ENCODE assay signal across 20 mouse cellular contexts in the genomic region with DNA sequence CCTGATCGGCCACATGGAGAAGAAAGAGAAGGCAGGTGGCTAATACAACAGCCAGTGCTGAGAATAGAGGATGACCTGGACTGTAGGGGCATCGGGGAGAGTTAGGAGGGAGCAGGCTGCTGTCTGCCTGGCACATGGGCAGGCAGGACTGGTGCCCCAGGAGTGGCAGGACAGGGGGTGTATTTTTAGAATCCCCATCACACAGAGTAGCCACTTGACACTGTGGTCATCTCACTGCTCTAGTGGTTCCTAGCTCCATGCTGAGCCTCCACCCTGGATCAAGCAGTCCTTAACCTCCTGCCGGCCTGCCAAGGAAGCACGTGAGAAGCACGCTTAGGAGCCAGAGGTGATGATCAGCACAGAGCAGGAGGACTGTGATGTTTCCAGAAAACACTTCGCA.
A peak's percentile ranks its signal among the peaks of the same experiment; 100 is the strongest.
DNase-seq lines count a peak whose midpoint lies in the region; ATAC-seq lines count a peak whose summit lies in the region.
"Had no signal": no experiment of that assay in that cellular context is flagged by ENCODE, and none has a peak within 500 bp of the region (broad histone marks: within the 10 kb centered on the region; RNA-seq: fewer than 3 reads in every experiment).

No protein-coding gene starts in this region.

- DNase-seq in heart, adult 18-20 months, result peak; percentile 80 to 87
- DNase-seq in heart, embryonic 10.5 days (ENCODE audit: low spot score), result no peak
- peak; percentile 24 for DNase-seq in heart, postnatal 25 days (ENCODE audit: low spot score)
- DNase-seq in right cerebral cortex, postnatal 4 days, result no peak
- DNase-seq in cerebellum, adult 8-10 months, result no peak
- DNase-seq in left cerebral cortex, postnatal 4 days, result no peak
- DNase-seq: adrenal gland, postnatal 25 days; cerebellum, postnatal 10 days; kidney, postnatal 36 days; layer of hippocampus, postnatal 36 days; liver, postnatal 0 days; right cerebral cortex, postnatal 14 days; thymus, postnatal 25 days had no signal

- no peak overlapping the region for H3K4me3 ChIP-seq in heart, embryonic 10.5 days
- no peak overlapping the region for H3K4me3 ChIP-seq in heart, embryonic 14.5 days (ENCODE audit: control insufficient read depth in 1 of 2, insufficient read depth in 1 of 2, low read depth in 1 of 2, low read length in 2 of 2)
- H3K4me3 ChIP-seq: forebrain, embryonic 10.5 days; hindbrain, embryonic 12.5 days; limb, embryonic 12.5 days; midbrain, embryonic 12.5 days had no signal

- 0 out of 2 replicates have a peak, but pooled peaks have one; percentile 49 for ATAC-seq in heart, embryonic 14.5 days (ENCODE audit: insufficient number of reproducible peaks, insufficient read depth, low FRiP score, low read depth)
- ATAC-seq: intestine, postnatal 0 days; liver, postnatal 0 days had no signal

- H3K9me3 ChIP-seq in heart, embryonic 10.5 days, result no peaks in the 10 kb centered on the region
- no peaks in the 10 kb centered on the region for H3K9me3 ChIP-seq in heart, embryonic 14.5 days (ENCODE audit: control insufficient read depth, low read length)
- H3K9me3 ChIP-seq: forebrain, embryonic 10.5 days; hindbrain, embryonic 12.5 days; limb, embryonic 12.5 days; midbrain, embryonic 12.5 days had no signal

- H3K4me1 ChIP-seq in heart, embryonic 10.5 days, result peaks cover 9% of the 10 kb centered on the region
- peaks cover 9 to 18% of the 10 kb centered on the region in 2 experiments for H3K4me1 ChIP-seq in heart, embryonic 14.5 days (ENCODE audit: control insufficient read depth in 2 of 2, insufficient read depth in 2 of 2, low read length in 2 of 2)
- H3K4me1 ChIP-seq: hindbrain, embryonic 12.5 days; limb, embryonic 12.5 days; midbrain, embryonic 12.5 days had no signal

- H3K27ac ChIP-seq in heart, embryonic 10.5 days, result no peak overlapping the region
- H3K27ac ChIP-seq in heart, embryonic 14.5 days (replicated peaks in 1 of 2; ENCODE audit: control insufficient read depth in 1 of 2, insufficient read depth in 1 of 2, low read depth in 2 of 2, low read length in 2 of 2), result no peak overlapping the region; a peak in 1 of 4 replicates
- H3K27ac ChIP-seq: forebrain, embryonic 10.5 days; hindbrain, embryonic 12.5 days; limb, embryonic 12.5 days; midbrain, embryonic 12.5 days had no signal

- WGBS in heart, embryonic 10.5 days, result 74% methylated on average over 6 of the region's 6 CpGs
- 51% methylated on average over 6 of the region's 6 CpGs for WGBS in heart, embryonic 14.5 days

- no peak overlapping the region for H3K9ac ChIP-seq in heart, embryonic 14.5 days (ENCODE audit: low read length)
- H3K9ac ChIP-seq: hindbrain, embryonic 12.5 days; limb, embryonic 12.5 days; liver, postnatal 0 days; midbrain, embryonic 12.5 days had no signal

- H3K27me3 ChIP-seq in heart, embryonic 10.5 days (ENCODE audit: insufficient read depth, poor library complexity, severe bottlenecking), result no peaks in the 10 kb centered on the region
- no peaks in the 10 kb centered on the region for H3K27me3 ChIP-seq in heart, embryonic 14.5 days (ENCODE audit: control insufficient read depth, insufficient read depth, low read length)
- H3K27me3 ChIP-seq: hindbrain, embryonic 12.5 days; limb, embryonic 12.5 days; midbrain, embryonic 12.5 days had no signal

- no peak overlapping the region for H3K4me2 ChIP-seq in heart, embryonic 14.5 days (ENCODE audit: low read length)
- H3K4me2 ChIP-seq: hindbrain, embryonic 12.5 days; limb, embryonic 12.5 days; liver, embryonic 11.5 days; midbrain, embryonic 12.5 days had no signal

- no peaks in the 10 kb centered on the region for H3K36me3 ChIP-seq in heart, embryonic 10.5 days
- H3K36me3 ChIP-seq in heart, embryonic 14.5 days (ENCODE audit: control insufficient read depth, insufficient read depth, low read length), result no peaks in the 10 kb centered on the region
- H3K36me3 ChIP-seq: forebrain, embryonic 10.5 days; hindbrain, embryonic 12.5 days; limb, embryonic 12.5 days; midbrain, embryonic 12.5 days had no signal

- intact Hi-C loops in heart, postnatal 25 days (cut with DNase I), result no loop called here
- intact Hi-C loops in left cerebral cortex, postnatal 4 days (cut with DNase I), result no loop called here

Comparison
In these comparisons a context has a peak if more than half of its experiments do, and no peak if none do; other contexts are left out.
1. DNase-seq: peak in heart, adult 18-20 months (2 of 2) and heart, postnatal 25 days (single experiment); none in heart, embryonic 10.5 days (single experiment), right cerebral cortex, postnatal 4 days (single experiment), cerebellum, adult 8-10 months (single experiment) and left cerebral cortex, postnatal 4 days (single experiment).